Mouse (Mus musculus): ENCODE data around the gene Idh3g.

The Idh3g gene

DNA sequence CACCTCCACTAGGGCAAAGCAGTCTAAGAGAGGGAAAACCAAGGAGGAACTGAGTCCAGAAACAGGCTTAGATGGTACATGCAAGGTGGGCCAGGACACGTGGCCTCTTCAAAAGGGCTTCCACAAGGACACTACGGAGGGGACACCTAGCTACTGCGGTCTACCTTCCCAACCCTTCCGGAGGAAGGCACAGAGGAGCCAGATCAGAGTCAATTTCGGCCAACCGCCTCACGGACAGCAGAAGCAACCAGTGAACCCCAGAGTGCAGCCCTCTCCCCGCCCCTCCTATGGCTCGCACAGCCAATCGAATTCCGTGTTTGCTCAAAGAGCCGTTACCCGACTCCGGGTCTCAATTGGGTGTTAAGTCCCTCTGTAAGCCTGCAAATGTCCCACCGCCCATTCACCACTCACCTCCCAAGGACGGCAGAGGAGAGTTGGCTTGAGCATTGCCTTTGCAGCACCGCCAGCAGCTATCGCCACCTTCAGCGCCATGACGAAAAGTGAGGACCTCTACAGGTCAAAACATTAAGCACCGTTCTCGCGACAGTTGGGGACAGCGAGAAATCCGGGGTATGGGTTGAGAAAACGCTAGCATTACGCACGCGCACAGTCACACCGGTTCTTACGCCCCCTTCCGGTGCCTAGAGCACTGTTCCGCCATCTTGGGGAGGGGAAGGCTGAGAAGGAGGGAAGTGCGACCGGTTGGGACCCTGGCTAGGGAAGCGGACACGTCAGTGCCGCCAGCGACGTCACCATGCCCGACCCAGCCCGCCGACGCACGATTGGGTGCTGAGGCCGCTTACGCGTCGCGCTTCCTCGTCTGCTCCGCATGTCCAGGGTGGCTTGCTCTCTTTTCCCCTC lies at the start of gene Idh3g, which contains the start of gene Ssr4:
Idh3g (minus strand) TSS at position 534 of the 861 bp plus-strand sequence.
Ssr4 (plus strand) TSS at position 665 of the 861 bp plus-strand sequence.
- in situ Hi-C loops (cut with MboI; ENCODE audit: low pct_unique_long_range_greater_than_20kb in 1 of 2, low sequenced_read_pairs in 2 of 2, unreplicated experiment in 1 of 2), result no loop called here

DNA sequence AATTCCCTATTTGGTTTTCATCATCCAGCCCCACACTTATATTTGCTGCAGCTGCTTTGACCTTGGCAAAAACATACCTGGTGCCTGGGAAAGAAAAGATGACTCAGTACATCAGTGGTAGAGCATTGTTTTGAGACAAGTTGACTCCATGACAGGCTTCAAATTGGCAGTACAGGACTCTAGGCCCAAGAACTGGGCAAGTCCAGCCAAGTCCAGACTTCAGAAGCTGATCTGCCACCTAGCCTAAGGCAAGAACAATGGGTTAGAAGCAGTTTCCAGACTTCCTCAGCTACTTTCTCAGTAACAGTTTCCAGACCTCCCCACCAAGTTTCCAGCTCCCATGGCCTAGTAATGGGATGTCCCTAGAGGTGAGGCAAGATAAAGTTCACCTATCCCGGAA lies 49.0 kb upstream of the Idh3g start:
- in situ Hi-C loops (cut with MboI; ENCODE audit: low pct_unique_long_range_greater_than_20kb in 1 of 2, low sequenced_read_pairs in 2 of 2, unreplicated experiment in 1 of 2), result no loop called here

DNA sequence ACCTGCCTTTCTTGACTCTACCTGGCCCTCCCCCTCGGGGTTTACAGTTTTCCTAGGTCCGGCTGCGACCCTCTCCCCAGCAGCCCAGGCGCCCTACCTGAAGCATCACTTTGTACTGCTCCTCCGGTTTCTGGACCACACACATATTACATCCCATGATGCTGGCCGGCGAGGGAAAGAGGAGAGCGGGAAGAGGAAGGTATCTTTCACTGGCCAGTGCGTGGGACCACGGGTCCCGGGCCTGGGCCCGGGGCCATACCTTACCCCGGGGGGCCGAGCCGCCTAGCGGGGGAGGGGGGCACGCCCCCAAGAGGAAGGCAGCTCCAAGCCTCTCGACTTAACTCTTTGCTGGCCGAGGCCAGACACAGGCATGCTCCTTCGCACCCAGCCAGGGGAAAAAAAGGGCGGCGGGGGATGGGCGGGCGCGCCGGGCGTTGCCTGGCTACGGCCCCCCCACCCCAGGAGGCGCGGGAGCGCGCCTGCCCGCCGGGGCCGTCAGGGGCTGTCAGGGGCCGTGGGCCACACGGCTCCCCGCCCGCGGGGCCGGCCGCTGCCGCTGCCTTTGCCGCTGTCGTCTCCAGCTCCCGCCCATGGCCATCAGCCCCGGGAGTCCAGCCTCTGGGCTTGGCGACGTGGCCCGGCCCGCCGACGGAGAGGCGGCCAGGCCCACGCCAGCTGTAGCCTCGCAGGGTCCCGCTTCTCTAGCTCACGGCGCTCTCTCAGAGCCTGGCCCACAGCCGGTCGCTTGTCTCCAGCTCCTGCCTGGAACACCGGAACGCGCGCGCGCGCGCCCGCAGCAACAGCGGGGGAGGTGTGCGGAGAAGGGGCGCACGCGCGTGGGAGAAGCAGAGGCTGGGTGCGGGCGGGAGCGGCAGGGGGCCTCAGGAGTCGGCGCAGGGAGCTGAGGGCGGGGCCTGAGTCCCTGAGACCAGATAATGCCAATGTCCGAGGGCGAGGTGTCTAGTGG lies 37.8 kb upstream of the Idh3g start, which contains the start of gene Pdzd4:
Pdzd4 (minus strand) TSS at position 785 of the 967 bp plus-strand sequence.
- in situ Hi-C loops (cut with MboI; ENCODE audit: low pct_unique_long_range_greater_than_20kb in 1 of 2, low sequenced_read_pairs in 2 of 2, unreplicated experiment in 1 of 2), result no loop called here

DNA sequence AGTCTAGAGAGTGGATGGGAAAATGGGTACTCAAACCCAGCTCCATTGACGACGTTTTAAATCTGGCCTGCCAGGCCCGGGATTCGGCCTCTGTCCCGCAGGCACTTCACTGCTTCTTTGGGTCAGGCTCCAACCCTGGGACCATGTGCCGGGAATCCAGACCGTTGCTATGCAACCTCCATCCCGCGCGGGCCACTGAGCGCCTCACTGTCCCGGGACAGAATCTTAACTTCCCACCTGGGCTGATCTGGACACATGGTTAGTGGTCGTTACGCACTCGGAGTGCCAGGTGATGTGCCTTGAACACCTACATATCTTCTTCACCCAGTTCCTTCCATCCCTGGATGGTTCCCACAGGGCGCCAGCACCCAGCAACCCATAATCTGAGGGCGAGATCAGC lies 37.0 kb upstream of the Idh3g start:
- in situ Hi-C loops (cut with MboI; ENCODE audit: low pct_unique_long_range_greater_than_20kb in 1 of 2, low sequenced_read_pairs in 2 of 2, unreplicated experiment in 1 of 2), result no loop called here

DNA sequence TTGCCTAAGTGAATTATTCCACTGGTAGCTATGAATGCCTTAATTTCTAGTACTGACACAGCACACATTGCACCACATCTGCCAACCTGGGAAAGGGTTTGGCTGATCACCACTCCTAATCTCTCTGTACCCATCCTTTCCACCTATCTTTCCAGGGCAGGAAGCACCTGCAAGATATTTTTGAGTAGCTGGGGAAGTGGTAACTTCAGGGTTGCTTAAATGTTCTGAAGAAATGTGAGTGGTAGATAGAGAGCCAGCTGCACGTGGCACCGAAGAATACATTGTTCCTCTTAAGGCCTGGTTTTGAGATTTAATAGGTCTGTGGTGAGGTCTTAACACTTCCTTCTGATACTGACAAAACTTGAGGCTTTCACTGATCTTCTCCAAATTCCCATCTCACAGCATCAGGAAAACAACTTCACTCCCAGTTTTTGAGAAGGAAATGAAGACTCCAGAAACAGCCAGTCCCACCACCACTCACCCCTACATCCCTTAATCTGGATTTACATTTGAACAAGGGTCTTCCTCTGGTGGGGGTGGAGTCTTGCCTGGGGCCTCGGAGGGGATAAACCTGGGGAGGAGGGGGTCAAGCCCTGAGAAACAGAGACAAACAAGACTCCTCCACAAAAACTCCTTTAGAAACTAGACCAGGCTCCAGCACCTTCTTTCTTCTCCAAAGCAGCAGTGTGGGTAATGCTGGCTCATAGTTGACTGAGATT lies 30.1 kb upstream of the Idh3g start:
- in situ Hi-C loops (cut with MboI; ENCODE audit: low pct_unique_long_range_greater_than_20kb in 1 of 2, low sequenced_read_pairs in 2 of 2, unreplicated experiment in 1 of 2), result no loop called here

DNA sequence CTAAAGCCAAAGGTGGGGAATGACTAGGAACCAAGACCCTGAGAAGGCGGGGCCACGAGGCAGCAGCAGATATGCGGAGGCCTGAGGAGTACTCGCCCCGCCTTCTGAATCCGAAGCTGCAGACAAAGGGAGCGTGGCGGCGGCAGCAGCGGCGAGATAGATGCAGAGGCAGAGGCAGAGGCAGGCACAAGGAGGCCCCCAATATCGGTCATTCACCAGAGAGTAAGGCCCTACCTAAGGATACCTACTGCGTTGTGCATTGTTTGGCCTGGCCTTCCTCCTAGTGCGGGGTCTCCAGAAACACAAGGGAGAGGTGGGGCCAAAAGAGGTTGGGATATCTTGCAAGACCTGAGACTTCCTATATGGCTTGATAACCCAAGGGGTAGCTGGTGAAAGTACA lies 28.4 kb upstream of the Idh3g start:
- in situ Hi-C loops (cut with MboI; ENCODE audit: low pct_unique_long_range_greater_than_20kb in 1 of 2, low sequenced_read_pairs in 2 of 2, unreplicated experiment in 1 of 2), result no loop called here

DNA sequence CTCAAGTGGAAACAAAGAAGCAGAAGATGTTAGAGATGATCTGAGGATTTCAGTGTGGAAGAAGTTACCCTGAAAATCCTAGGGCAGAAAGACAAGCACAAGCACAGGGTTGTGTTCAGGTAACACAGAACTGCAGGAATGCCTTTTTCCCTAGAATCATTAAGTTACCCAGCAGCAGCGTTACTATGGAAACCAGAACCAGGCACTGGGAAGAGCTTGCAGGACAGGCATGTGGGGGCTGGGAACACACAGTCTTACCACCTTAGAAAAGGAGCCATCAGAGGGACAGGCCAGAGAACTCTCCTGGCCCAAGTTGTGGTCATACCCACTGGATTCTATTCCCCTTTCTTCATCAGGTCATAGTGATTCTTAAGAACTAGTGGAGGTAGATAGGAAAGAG lies 19.1 kb upstream of the Idh3g start:
- in situ Hi-C loops (cut with MboI; ENCODE audit: low pct_unique_long_range_greater_than_20kb in 1 of 2, low sequenced_read_pairs in 2 of 2, unreplicated experiment in 1 of 2), result no loop called here

DNA sequence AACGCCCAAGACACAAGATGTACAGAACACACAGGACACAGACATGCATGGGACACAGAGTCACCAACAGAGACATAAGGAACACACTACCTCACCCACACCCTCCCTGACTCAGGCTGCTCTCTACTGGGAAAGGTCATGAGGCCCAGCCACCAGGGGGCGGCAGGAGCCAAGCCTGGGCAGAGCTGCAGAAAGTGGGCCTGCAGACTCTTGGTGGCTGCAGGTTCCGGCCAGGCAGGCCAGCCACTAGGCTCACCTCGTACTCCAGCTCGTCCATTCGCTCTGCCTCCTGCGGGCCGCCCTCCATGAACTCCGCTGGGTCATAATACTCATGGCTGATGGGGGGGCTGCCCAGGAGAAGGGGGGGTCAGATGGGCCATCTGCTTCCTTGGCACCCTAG lies 11.8 kb upstream of the Idh3g start:
- in situ Hi-C loops (cut with MboI; ENCODE audit: low pct_unique_long_range_greater_than_20kb in 1 of 2, low sequenced_read_pairs in 2 of 2, unreplicated experiment in 1 of 2), result no loop called here

DNA sequence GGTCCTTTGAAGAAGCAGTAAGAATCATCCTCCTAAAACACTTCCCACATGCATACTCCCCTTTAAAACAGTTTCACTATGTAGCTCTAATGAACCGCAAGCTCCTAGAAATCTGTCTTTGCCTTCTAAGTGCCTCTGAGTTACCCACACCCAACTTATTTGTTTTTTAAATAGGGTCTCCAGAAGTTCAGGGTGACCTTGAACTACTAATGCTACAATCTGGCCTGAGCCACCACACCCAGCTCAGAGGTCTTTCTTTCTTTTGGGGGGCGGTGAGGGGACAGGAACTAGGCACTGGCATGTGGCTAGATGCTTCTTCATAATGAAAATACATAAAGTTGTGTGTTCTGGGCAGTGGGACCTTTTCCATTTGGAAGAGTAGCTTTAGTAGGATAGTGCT lies 10.8 kb upstream of the Idh3g start:
- in situ Hi-C loops (cut with MboI; ENCODE audit: low pct_unique_long_range_greater_than_20kb in 1 of 2, low sequenced_read_pairs in 2 of 2, unreplicated experiment in 1 of 2), result no loop called here

DNA sequence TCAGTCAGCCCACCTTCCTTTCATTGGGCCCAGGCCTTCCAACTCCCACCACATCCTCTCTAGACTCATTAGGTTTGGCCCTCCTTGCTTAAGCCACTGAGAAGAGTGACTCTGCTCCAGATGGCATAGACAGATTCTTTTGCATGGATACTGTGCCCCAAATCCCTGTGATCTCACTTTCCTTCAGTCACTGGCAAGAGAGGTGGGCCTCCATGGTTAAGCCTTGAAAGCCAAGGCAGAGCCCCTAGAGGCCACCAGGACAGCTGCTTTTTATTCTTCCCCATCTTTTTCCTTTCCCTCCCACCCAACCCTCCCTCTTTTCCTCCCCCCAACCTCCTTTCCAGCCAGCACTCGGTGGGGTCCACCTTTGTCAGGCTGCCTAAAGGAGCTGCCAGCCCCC lies 6.8 kb upstream of the Idh3g start:
- in situ Hi-C loops (cut with MboI; ENCODE audit: low pct_unique_long_range_greater_than_20kb in 1 of 2, low sequenced_read_pairs in 2 of 2, unreplicated experiment in 1 of 2), result no loop called here

DNA sequence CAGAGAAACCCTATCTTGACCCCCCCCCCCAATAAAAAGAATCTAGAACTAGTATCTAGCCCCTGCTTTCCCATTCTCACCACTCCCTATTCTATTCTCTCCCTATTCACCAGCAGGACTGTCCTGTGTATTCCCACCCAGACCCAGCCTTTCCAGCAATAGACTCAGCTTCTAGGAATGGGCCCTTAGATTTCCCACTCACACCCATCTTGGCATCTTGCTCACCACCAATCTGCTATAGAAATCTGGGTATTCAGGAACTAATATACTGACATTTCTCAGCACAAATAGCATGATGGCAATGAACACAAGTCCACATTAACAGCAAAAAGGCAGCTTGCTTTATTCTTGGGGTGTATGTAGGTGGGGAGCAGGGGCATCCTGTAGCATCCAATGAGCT lies 6.3 kb upstream of the Idh3g start:
- in situ Hi-C loops (cut with MboI; ENCODE audit: low pct_unique_long_range_greater_than_20kb in 1 of 2, low sequenced_read_pairs in 2 of 2, unreplicated experiment in 1 of 2), result no loop called here

DNA sequence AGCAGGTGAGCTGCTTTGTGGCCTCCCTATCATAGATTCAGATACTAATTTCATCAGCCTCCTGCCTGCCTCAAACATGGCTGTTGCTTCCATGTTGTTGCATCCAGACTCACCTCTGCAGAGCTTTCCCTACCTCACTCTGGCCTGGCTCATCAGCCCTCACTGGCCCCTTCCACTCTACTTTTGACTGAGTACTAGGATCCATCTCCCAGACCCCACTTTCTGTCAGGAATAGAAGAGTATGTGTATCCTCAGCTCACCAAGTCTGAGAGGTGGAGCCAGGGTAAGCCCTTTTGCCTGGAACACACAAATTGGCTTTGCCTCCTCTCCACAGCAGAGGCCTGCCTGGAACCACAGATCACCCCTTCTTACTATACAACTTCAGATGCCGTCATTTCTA lies 1.8 kb upstream of the Idh3g start:
- in situ Hi-C loops (cut with MboI; ENCODE audit: low pct_unique_long_range_greater_than_20kb in 1 of 2, low sequenced_read_pairs in 2 of 2, unreplicated experiment in 1 of 2), result no loop called here

DNA sequence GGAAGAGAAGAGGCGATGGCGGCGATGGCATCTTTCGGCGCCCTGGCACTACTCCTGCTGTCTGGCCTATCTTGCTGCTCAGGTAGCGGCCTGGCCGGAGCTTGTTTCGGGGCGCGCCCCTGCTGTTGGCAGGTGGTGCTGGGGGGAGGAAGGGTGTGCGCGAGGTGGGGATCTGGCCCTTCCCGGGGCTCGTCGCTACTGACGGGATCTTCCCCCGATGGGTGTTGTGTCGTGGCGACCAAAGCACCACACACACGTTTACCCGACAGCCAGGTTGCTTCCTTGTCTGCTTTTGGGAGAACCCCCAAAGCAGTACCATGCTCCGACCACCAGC lies 495 bp upstream of the Idh3g start:
- in situ Hi-C loops (cut with MboI; ENCODE audit: low pct_unique_long_range_greater_than_20kb in 1 of 2, low sequenced_read_pairs in 2 of 2, unreplicated experiment in 1 of 2), result no loop called here

DNA sequence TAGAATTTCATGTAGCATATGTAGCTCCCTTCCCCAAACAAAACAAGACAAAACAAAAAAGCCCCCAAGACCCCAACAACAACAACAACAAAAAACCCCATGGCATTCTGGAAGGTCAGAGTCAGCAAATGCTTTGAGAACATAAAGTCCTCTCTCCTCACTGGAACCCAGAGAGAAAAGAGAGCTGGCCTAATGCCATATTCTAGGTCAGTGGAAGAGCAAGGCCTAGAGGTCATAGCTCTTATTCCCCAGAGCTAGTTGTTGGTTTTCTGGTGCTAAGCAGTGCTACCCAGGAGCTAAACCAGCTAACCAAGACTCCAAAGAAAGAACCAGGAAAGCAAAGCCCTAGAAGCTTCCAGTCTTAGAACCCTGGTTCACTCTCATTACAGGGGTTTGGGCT lies 1.0 kb downstream of the Idh3g start:
- in situ Hi-C loops (cut with MboI; ENCODE audit: low pct_unique_long_range_greater_than_20kb in 1 of 2, low sequenced_read_pairs in 2 of 2, unreplicated experiment in 1 of 2), result no loop called here

DNA sequence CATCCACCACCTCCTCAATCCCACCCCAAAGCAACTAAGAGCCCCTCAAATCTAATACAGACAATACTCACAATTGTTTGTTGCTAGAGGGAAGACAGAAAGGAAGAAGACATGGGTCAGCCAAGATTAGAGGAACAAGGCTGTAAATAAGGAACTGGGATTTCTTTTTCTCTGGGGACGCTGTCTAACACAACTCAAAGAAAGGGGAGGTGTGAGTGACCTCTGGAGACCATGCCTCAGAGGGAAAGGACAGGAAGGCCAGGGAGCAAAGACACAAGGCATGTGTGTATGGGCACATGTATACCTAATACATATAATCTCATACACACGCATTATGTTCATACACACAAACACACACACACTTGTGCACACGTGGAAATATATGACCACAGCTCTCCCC lies 4.5 kb downstream of the Idh3g start:
- in situ Hi-C loops (cut with MboI; ENCODE audit: low pct_unique_long_range_greater_than_20kb in 1 of 2, low sequenced_read_pairs in 2 of 2, unreplicated experiment in 1 of 2), result no loop called here

DNA sequence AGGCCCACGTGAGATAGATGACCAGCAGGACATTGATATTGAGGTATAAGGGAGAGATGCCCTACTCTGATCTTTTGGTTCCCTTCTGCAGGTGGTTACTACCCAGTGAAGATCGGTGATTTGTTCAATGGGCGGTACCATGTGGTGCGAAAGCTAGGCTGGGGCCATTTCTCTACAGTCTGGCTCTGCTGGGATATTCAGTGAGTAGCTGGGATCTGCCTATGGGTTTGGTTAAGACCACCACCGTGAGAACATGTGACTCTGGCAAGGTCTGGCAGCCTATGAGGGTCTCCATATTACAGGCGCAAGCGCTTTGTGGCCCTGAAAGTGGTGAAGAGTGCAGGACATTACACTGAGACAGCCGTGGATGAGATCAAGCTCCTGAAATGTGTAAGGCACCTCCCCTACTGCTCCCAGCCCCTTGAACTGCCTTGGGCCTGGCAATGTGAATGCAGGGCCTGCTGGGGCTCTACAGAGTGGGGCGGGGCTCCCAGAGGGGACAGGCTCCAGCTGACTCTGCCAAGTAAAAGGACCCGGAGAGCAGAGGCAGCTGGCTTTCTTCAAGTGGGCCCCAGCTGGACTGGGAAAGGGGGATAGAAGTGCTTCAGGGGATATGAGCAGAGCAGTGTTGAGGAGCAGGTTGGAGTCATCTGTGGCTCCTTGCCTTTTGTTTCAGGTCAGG lies 11.8 kb downstream of the Idh3g start:
- in situ Hi-C loops (cut with MboI; ENCODE audit: low pct_unique_long_range_greater_than_20kb in 1 of 2, low sequenced_read_pairs in 2 of 2, unreplicated experiment in 1 of 2), result no loop called here

DNA sequence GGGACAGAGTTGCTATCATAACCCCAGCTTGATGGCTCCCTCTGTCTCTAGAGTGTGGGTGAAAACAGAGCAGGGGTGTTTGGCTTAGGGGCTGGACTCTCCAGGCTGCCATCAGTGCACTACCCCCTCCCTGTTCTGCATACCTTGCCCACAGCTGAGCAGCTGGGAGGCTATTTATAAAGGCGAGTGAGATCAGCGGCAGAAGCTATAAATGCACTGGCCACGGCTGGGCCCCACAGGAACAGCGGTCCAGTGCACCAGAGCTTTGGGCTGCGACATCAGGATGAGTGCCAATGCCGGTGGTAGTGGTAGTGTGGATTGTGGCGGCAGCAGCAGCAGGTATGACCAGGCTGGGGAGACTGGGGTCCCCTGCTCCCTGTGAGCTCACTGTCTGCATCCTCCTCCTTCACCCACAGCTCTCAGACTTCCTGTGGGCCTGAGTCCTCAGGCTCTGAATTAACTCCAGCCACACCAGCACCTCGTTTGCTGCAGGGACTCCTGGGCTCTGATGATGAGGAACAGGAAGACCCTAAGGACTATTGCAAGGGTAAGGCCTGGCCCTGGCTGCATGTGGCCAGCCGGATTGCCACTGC lies 12.4 kb downstream of the Idh3g start, which contains the start of gene Srpk3:
Srpk3 (plus strand) TSS at position 238 of the 593 bp plus-strand sequence.
- in situ Hi-C loops (cut with MboI; ENCODE audit: low pct_unique_long_range_greater_than_20kb in 1 of 2, low sequenced_read_pairs in 2 of 2, unreplicated experiment in 1 of 2), result no loop called here

DNA sequence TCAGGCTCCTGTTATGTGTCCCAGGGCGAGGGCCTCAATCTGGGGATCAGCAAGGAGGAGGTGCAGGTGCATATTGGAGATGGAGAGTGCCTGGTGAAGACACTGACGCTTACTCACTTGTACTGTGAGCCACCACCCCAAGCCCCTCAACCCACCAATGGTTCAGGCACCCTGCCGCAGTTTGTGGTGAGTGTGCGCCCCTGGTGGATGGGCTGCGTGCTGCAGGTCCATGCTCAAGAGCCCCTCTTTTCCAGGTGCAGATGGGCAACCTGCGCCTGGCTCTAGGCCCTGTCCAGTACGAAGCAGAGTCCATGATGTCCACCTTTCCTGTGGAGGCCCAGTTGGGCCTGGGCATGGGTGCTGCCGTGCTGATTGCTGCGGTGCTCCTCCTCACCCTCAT lies 19.4 kb downstream of the Idh3g start:
- in situ Hi-C loops (cut with MboI; ENCODE audit: low pct_unique_long_range_greater_than_20kb in 1 of 2, low sequenced_read_pairs in 2 of 2, unreplicated experiment in 1 of 2), result no loop called here
